ENCODE assay signal across 32 mouse cellular contexts in genomic region chr19:26852325-26852900, GRCm38 (mm10). TPM values are rescaled to one million over a fixed set of nuclear protein-coding genes. Genes with fewer than 3 reads are reported as not detected.
DNase-seq lines count a peak whose midpoint lies in the region; ATAC-seq and TF ChIP-seq lines count a peak whose summit lies in the region.
"Had no signal": no experiment of that assay in that cellular context is flagged by ENCODE, and none has a peak within 500 bp of the region (broad histone marks: within the 10 kb centered on the region; RNA-seq: fewer than 3 reads in every experiment).

No protein-coding gene starts in this region.

- no peak overlapping the region for H3K4me3 ChIP-seq in heart, postnatal 0 days (ENCODE audit: low read depth, low read length)
- H3K4me3 ChIP-seq in kidney, postnatal 0 days (replicated peaks; ENCODE audit: low read depth, low read length), result no peak overlapping the region
- H3K4me3 ChIP-seq in midbrain, embryonic 11.5 days (ENCODE audit: low read depth, low read length), result no peak overlapping the region
- H3K4me3 ChIP-seq in midbrain, embryonic 15.5 days, result no peak overlapping the region
- H3K4me3 ChIP-seq: heart, embryonic 15.5 days; left cerebral cortex, adult 2 months; liver, embryonic 13.5 days; megakaryocyte, embryonic 14.5 days had no signal

- no peak for DNase-seq in heart, postnatal 0 days (ENCODE audit: low spot score)
- no peak for DNase-seq in heart, adult 9 months (ENCODE audit: low spot score in 2 of 2)
- DNase-seq in kidney, postnatal 0 days (ENCODE audit: low spot score), result peak; percentile 51
- no peak for DNase-seq in kidney, postnatal 4 days
- peak; percentile 83 for DNase-seq in midbrain, embryonic 11.5 days (ENCODE audit: low spot score, missing footprints)
- no peak for DNase-seq in spleen, adult 18-20 months
- DNase-seq: adrenal gland, adult 2 months; B cell, adult 2 months; cerebellum, adult 11-12 months; cerebellum, postnatal 14 days; gastrocnemius, postnatal 14 days; heart, adult 11 months; kidney, adult 11 months; liver, embryonic 13.5 days; lung, postnatal 10 days had no signal

- WGBS in heart, postnatal 0 days, result 44% methylated on average over 10 of the region's 10 CpGs
- 38% methylated on average over 10 of the region's 10 CpGs for WGBS in kidney, postnatal 0 days
- 72% methylated on average over 10 of the region's 10 CpGs for whole genome bisulfite sequencing in midbrain, embryonic 11.5 days
- WGBS in midbrain, embryonic 15.5 days, result 66% methylated on average over 10 of the region's 10 CpGs

- no peak overlapping the region for H3K4me2 ChIP-seq in heart, postnatal 0 days (ENCODE audit: low read depth, low read length)
- no peak overlapping the region for H3K4me2 ChIP-seq in kidney, postnatal 0 days (ENCODE audit: low read length)
- H3K4me2 ChIP-seq in midbrain, embryonic 11.5 days, result no peak overlapping the region
- H3K4me2 ChIP-seq in midbrain, embryonic 15.5 days, result no peak overlapping the region
- H3K4me2 ChIP-seq: heart, embryonic 15.5 days; liver, embryonic 13.5 days had no signal

- TF ChIP-seq EP300 in heart, postnatal 0 days (IDR thresholded peaks at IDR 0.05; ENCODE audit: low read depth), result no peak

- ATAC-seq in heart, postnatal 0 days (ENCODE audit: insufficient read depth, low read depth), result 0 out of 2 replicates have a peak, but pooled peaks have one; percentile 44
- ATAC-seq in kidney, postnatal 0 days (replicated peaks; ENCODE audit: low FRiP score, low read depth), result 0 out of 2 replicates have a peak, but pooled peaks have one; percentile 17
- ATAC-seq in midbrain, embryonic 11.5 days (ENCODE audit: low FRiP score), result no peak
- ATAC-seq in midbrain, embryonic 15.5 days (replicated peaks), result no peak
- ATAC-seq: forebrain, embryonic 16.5 days; hindbrain, postnatal 0 days; Patski had no signal

- H3K27ac ChIP-seq in heart, postnatal 0 days (ENCODE audit: low read depth), result no peak overlapping the region
- no peak overlapping the region for H3K27ac ChIP-seq in kidney, postnatal 0 days
- H3K27ac ChIP-seq in midbrain, embryonic 11.5 days (ENCODE audit: low read depth, low read length), result no peak overlapping the region
- no peak overlapping the region for H3K27ac ChIP-seq in midbrain, embryonic 15.5 days
- H3K27ac ChIP-seq: heart, embryonic 15.5 days; hindbrain, postnatal 0 days; left cerebral cortex, adult 2 months; liver, embryonic 13.5 days had no signal

- no peak overlapping the region for H3K9ac ChIP-seq in heart, postnatal 0 days (replicated peaks; ENCODE audit: low read depth, low read length)
- H3K9ac ChIP-seq in kidney, postnatal 0 days (ENCODE audit: low read depth, low read length), result no peak overlapping the region
- H3K9ac ChIP-seq in midbrain, embryonic 11.5 days (ENCODE audit: low read length), result no peak overlapping the region
- H3K9ac ChIP-seq in midbrain, embryonic 15.5 days, result no peak overlapping the region
- H3K9ac ChIP-seq: heart, embryonic 15.5 days; liver, embryonic 13.5 days had no signal

- no peaks in the 10 kb centered on the region for H3K27me3 ChIP-seq in heart, postnatal 0 days (ENCODE audit: control insufficient read depth, insufficient read depth, low read length)
- H3K27me3 ChIP-seq in kidney, postnatal 0 days (ENCODE audit: insufficient read depth, low read length), result no peaks in the 10 kb centered on the region
- no peaks in the 10 kb centered on the region for H3K27me3 ChIP-seq in midbrain, embryonic 11.5 days (ENCODE audit: control insufficient read depth, insufficient read depth, low read length)
- H3K27me3 ChIP-seq in midbrain, embryonic 15.5 days (replicated peaks), result no peaks in the 10 kb centered on the region
- H3K27me3 ChIP-seq: CH12.LX; heart, embryonic 15.5 days; liver, embryonic 13.5 days; megakaryocyte, embryonic 14.5 days; Patski had no signal

- no peaks in the 10 kb centered on the region for H3K36me3 ChIP-seq in heart, postnatal 0 days (replicated peaks; ENCODE audit: control insufficient read depth, insufficient read depth, low read length)
- H3K36me3 ChIP-seq in kidney, postnatal 0 days (ENCODE audit: insufficient read depth, low read length), result no peaks in the 10 kb centered on the region
- no peaks in the 10 kb centered on the region for H3K36me3 ChIP-seq in midbrain, embryonic 11.5 days (ENCODE audit: control insufficient read depth, insufficient read depth, low read length)
- H3K36me3 ChIP-seq in midbrain, embryonic 15.5 days (replicated peaks), result no peaks in the 10 kb centered on the region
- H3K36me3 ChIP-seq: G1E; heart, embryonic 15.5 days; liver, embryonic 13.5 days had no signal

- H3K4me1 ChIP-seq in heart, postnatal 0 days (ENCODE audit: control insufficient read depth, insufficient read depth), result peaks cover 13% of the 10 kb centered on the region; the same call in 1 of the 2 replicates
- no peaks in the 10 kb centered on the region for H3K4me1 ChIP-seq in kidney, postnatal 0 days (replicated peaks; ENCODE audit: insufficient read depth, low read length)
- H3K4me1 ChIP-seq in midbrain, embryonic 11.5 days (ENCODE audit: control insufficient read depth, insufficient read depth, low read length), result no peaks in the 10 kb centered on the region
- no peaks in the 10 kb centered on the region for H3K4me1 ChIP-seq in midbrain, embryonic 15.5 days
- H3K4me1 ChIP-seq: liver, embryonic 13.5 days had no signal

- no peak for TF ChIP-seq CTCF in heart, postnatal 0 days (IDR thresholded peaks at IDR 0.05; ENCODE audit: low read depth)
- TF ChIP-seq CTCF in kidney, postnatal 0 days (IDR thresholded peaks at IDR 0.05; ENCODE audit: low read depth), result no peak

- no peaks in the 10 kb centered on the region for H3K9me3 ChIP-seq in heart, postnatal 0 days (replicated peaks; ENCODE audit: control insufficient read depth, low read length)
- H3K9me3 ChIP-seq in kidney, postnatal 0 days (replicated peaks; ENCODE audit: low read length), result no peaks in the 10 kb centered on the region
- H3K9me3 ChIP-seq in midbrain, embryonic 11.5 days (ENCODE audit: control insufficient read depth, low read length), result no peaks in the 10 kb centered on the region
- no peaks in the 10 kb centered on the region for H3K9me3 ChIP-seq in midbrain, embryonic 15.5 days
- H3K9me3 ChIP-seq: heart, embryonic 15.5 days; liver, embryonic 13.5 days; megakaryocyte, embryonic 14.5 days had no signal

RNA-seq across cellular contexts. Expression of gene Gm815, which starts 33.3 kb away (rescaled TPM):
- total RNA-seq in heart, postnatal 0 days (2014; rRNA removed; ENCODE audit: low replicate concordance), result not detected in 2 replicates
- polyA plus RNA-seq in heart, postnatal 0 days (2015; fragmentation: Nextera tagmentation; extraction: Ambion mirVana), result not detected in 2 replicates
- polyA plus RNA-seq in kidney, postnatal 0 days (2015; fragmentation: Nextera tagmentation; extraction: Ambion mirVana), result 0.18 and 0.29 TPM in 2 replicates
- not detected in 2 replicates for polyA plus RNA-seq in midbrain, embryonic 11.5 days (2014; fragmentation: Nextera tagmentation; extraction: Ambion mirVana)
- polyA plus RNA-seq in midbrain, embryonic 15.5 days (2015; fragmentation: Nextera tagmentation; extraction: Ambion mirVana), result not detected in 2 replicates
- total RNA-seq: adrenal gland, adult 2 months; CH12.LX; G1E; gastrocnemius, postnatal 14 days; hematopoietic stem cell, adult 5-6 weeks; hindbrain, postnatal 0 days; layer of hippocampus, postnatal 10 days; left cerebral cortex, adult 2 months; left cerebral cortex, postnatal 36 days; midbrain, postnatal 0 days had no signal
- polyA plus RNA-seq: adrenal gland, adult 2 months; forebrain, embryonic 16.5 days; G1E; heart, embryonic 15.5 days; hindbrain, postnatal 0 days; large intestine, adult 2 months; limb, embryonic 14.5 days; liver, embryonic 13.5 days; midbrain, postnatal 0 days; neural tube, embryonic 14.5 days; Patski; thymus, postnatal 0 days had no signal

Comparison
In these comparisons a context has a peak if more than half of its experiments do, and no peak if none do; other contexts are left out.
1. DNase-seq: peak in kidney, postnatal 0 days (single experiment) and midbrain, embryonic 11.5 days (single experiment); none in heart, postnatal 0 days (single experiment), heart, adult 9 months (0 of 2), kidney, postnatal 4 days (0 of 2) and spleen, adult 18-20 months (0 of 2).
2. ATAC-seq: peak in heart, postnatal 0 days (single experiment) and kidney, postnatal 0 days (single experiment); none in midbrain, embryonic 11.5 days (single experiment) and midbrain, embryonic 15.5 days (single experiment).